Mouse (Mus musculus): ENCODE results near the gene Bax. TPM values are rescaled to one million over a fixed set of nuclear protein-coding genes. Genes with fewer than 3 reads are reported as not detected.
A peak's percentile ranks its signal among the peaks of the same experiment; 100 is the strongest.
"Not testable (repeated sequence)": the region's sequence is repeated elsewhere in the genome, so short reads cannot be mapped to it uniquely, and the experiment has no call there.

The Bax gene
- polyA plus RNA-seq, 1 experiment from 2014 or later = 60.8 TPM

GRCm38 (mm10) chr7:45465112-45465511, 1.6 kb downstream of the Bax start:
- peak overlapping the region; percentile 98; the same call in 1 of the 2 replicates for H3K4me2 ChIP-seq (ENCODE audit: low read depth, low read length)
- H3K36me3 ChIP-seq (replicated peaks; ENCODE audit: insufficient read depth, low read length) = peaks cover 26% of the 10 kb centered on the region
- H3K9me3 ChIP-seq (ENCODE audit: low read length) = no peaks in the 10 kb centered on the region
- DNase-seq (no peak), ATAC-seq (no peak)
- TF ChIP-seq CTCF (IDR thresholded peaks at IDR 0.05; ENCODE audit: low read depth) (no peak), EP300 (IDR thresholded peaks at IDR 0.05; ENCODE audit: low read depth) (no peak)
- no peak overlapping the region for H3K4me3 ChIP-seq (ENCODE audit: low read depth, low read length)
- no peak overlapping the region for H3K9ac ChIP-seq (replicated peaks)
- WGBS (ENCODE audit: insufficient replicate concordance) = 93% methylated on average over 12 of the region's 12 CpGs
- H3K27me3 ChIP-seq (ENCODE audit: insufficient read depth, low read length) = no peaks in the 10 kb centered on the region
- H3K4me1 ChIP-seq (ENCODE audit: insufficient read depth) = peaks cover 31% of the 10 kb centered on the region
- H3K27ac ChIP-seq (ENCODE audit: low read depth) = no peak overlapping the region

GRCm38 (mm10) chr7:45463987-45464778, 2.5 kb downstream of the Bax start:
- DNase-seq = no peak
- Histone ChIP-seq H3K4me1 (ENCODE audit: insufficient read depth) (peaks cover 33% of the 10 kb centered on the region), H3K4me3 (ENCODE audit: low read depth, low read length) (no peak overlapping the region)

GRCm38 (mm10) chr7:45462868-45463267, 3.8 kb downstream of the Bax start:
- WGBS (ENCODE audit: insufficient replicate concordance) = 73% methylated on average over 4 of the region's 4 CpGs
- not testable (repeated sequence) for H3K27me3 ChIP-seq (ENCODE audit: insufficient read depth, low read length); H3K4me3 ChIP-seq (ENCODE audit: low read depth, low read length); H3K9me3 ChIP-seq (ENCODE audit: low read length); H3K27ac ChIP-seq (ENCODE audit: low read depth); ATAC-seq; H3K4me2 ChIP-seq (ENCODE audit: low read depth, low read length); DNase-seq; H3K9ac ChIP-seq (replicated peaks)
- TF ChIP-seq CTCF (IDR thresholded peaks at IDR 0.05; ENCODE audit: low read depth) = peak; percentile 29
- peaks cover 37% of the 10 kb centered on the region for H3K4me1 ChIP-seq (ENCODE audit: insufficient read depth)
- H3K36me3 ChIP-seq (replicated peaks; ENCODE audit: insufficient read depth, low read length) = peaks cover 37% of the 10 kb centered on the region

More at GRCm38 (mm10) chr7:45463987-45464778, 2.5 kb downstream of the Bax start:
- no peaks in the 10 kb centered on the region for H3K27me3 ChIP-seq (ENCODE audit: insufficient read depth, low read length)
- peaks cover 26% of the 10 kb centered on the region for H3K36me3 ChIP-seq (replicated peaks; ENCODE audit: insufficient read depth, low read length)
- H3K9me3 ChIP-seq (ENCODE audit: low read length) = no peaks in the 10 kb centered on the region
- no peak for TF ChIP-seq CTCF (IDR thresholded peaks at IDR 0.05; ENCODE audit: low read depth)
- no peak for TF ChIP-seq EP300 (IDR thresholded peaks at IDR 0.05; ENCODE audit: low read depth)
- no peak overlapping the region for H3K4me2 ChIP-seq (ENCODE audit: low read depth, low read length)
- no peak overlapping the region; the same call in 1 of the 2 replicates for H3K27ac ChIP-seq (ENCODE audit: low read depth)
- WGBS (ENCODE audit: insufficient replicate concordance) = 89% methylated on average over 7 of the region's 7 CpGs
- no peak for ATAC-seq
- no peak overlapping the region for H3K9ac ChIP-seq (replicated peaks)

GRCm38 (mm10) chr7:45462325-45462724, 4.4 kb downstream of the Bax start:
- WGBS (ENCODE audit: insufficient replicate concordance) = 80% methylated on average over 4 of the region's 4 CpGs
- Histone ChIP-seq H3K36me3 (replicated peaks; ENCODE audit: insufficient read depth, low read length) (peaks cover 42% of the 10 kb centered on the region), H3K27ac (ENCODE audit: low read depth) (no peak overlapping the region; the same call in 1 of the 2 replicates), H3K4me1 (ENCODE audit: insufficient read depth) (peaks cover 42% of the 10 kb centered on the region), H3K9me3 (ENCODE audit: low read length) (no peaks in the 10 kb centered on the region), H3K9ac (replicated peaks) (no peak overlapping the region), H3K4me3 (ENCODE audit: low read depth, low read length) (no peak overlapping the region), H3K4me2 (ENCODE audit: low read depth, low read length) (no peak overlapping the region), H3K27me3 (ENCODE audit: insufficient read depth, low read length) (no peaks in the 10 kb centered on the region)
- no peak for DNase-seq
- no peak for TF ChIP-seq CTCF (IDR thresholded peaks at IDR 0.05; ENCODE audit: low read depth)
- TF ChIP-seq EP300 (IDR thresholded peaks at IDR 0.05; ENCODE audit: low read depth) = no peak
- no peak for ATAC-seq

- Histone ChIP-seq H3K4me1 (ENCODE audit: insufficient read depth) (peaks cover 41% of the 10 kb centered on the region), H3K4me3 (ENCODE audit: low read depth, low read length) (no peak overlapping the region), H3K27me3 (ENCODE audit: insufficient read depth, low read length) (no peaks in the 10 kb centered on the region), H3K4me2 (ENCODE audit: low read depth, low read length) (peak overlapping the region; percentile 54), H3K9me3 (ENCODE audit: low read length) (no peaks in the 10 kb centered on the region), H3K27ac (ENCODE audit: low read depth) (peak overlapping the region; percentile 98), H3K36me3 (replicated peaks; ENCODE audit: insufficient read depth, low read length) (peaks cover 45% of the 10 kb centered on the region), H3K9ac (replicated peaks) (0 out of 2 replicates have a peak overlapping the region, but pooled peaks have one; percentile 33)
- 93% methylated on average over 4 of the region's 4 CpGs for WGBS (ENCODE audit: insufficient replicate concordance)
- DNase-seq = no peak
- no peak for ATAC-seq
- TF ChIP-seq EP300 (IDR thresholded peaks at IDR 0.05; ENCODE audit: low read depth) = no peak
- TF ChIP-seq CTCF (IDR thresholded peaks at IDR 0.05; ENCODE audit: low read depth) = no peak
Observed at GRCm38 (mm10) chr7:45461781-45462180, 4.9 kb downstream of the Bax start.

- WGBS (ENCODE audit: insufficient replicate concordance) = 67% methylated on average over 5 of the region's 5 CpGs
- TF ChIP-seq CTCF (IDR thresholded peaks at IDR 0.05; ENCODE audit: low read depth) = no peak
- TF ChIP-seq EP300 (IDR thresholded peaks at IDR 0.05; ENCODE audit: low read depth) = no peak
Observed at GRCm38 (mm10) chr7:45461326-45461725, 5.4 kb downstream of the Bax start.

More at GRCm38 (mm10) chr7:45461326-45461725, 5.4 kb downstream of the Bax start:
- Histone ChIP-seq H3K4me1 (ENCODE audit: insufficient read depth) (peaks cover 43% of the 10 kb centered on the region), H3K4me2 (ENCODE audit: low read depth, low read length) (peak overlapping the region; percentile 79), H3K36me3 (replicated peaks; ENCODE audit: insufficient read depth, low read length) (peaks cover 45% of the 10 kb centered on the region), H3K9ac (replicated peaks) (peak overlapping the region; percentile 68), H3K27ac (ENCODE audit: low read depth) (peak overlapping the region; percentile 98), H3K27me3 (ENCODE audit: insufficient read depth, low read length) (no peaks in the 10 kb centered on the region), H3K9me3 (ENCODE audit: low read length) (no peaks in the 10 kb centered on the region), H3K4me3 (ENCODE audit: low read depth, low read length) (peak overlapping the region; percentile 68; the same call in 1 of the 2 replicates)
- no peak for DNase-seq
- peak; percentile 3; the same call in 1 of the 2 replicates for ATAC-seq
